Mouse (Mus musculus): ENCODE data around the gene Adgrl3. TPM values are rescaled to one million over a fixed set of nuclear protein-coding genes. Genes with fewer than 3 reads are reported as not detected.

The Adgrl3 gene
- polyA plus RNA-seq (2012; rRNA removed), result 11.8 and 13.4 TPM in 2 replicates

GRCm38 (mm10) chr5:81019590-81020254 lies at the start of gene Adgrl3:
Adgrl3 (plus strand) TSS chr5:81020138.

Data from ovary, adult 2 months (tissue).